Mouse (Mus musculus) retina, postnatal 7 days (tissue): ENCODE data around the gene Hapln1.

ENCODE experiments used
- DNase-seq: peaks from one replicate; pipeline ENCODE4 v3.0.0-alpha.2; 2012; ENCODE audit warnings: low read depth, low spot score

Gene Hapln1

GRCm38 (mm10) chr13:89600466-89600865, 60.9 kb downstream of the Hapln1 start:
- DNase-seq: no peak

- no peak for DNase-seq
Observed at GRCm38 (mm10) chr13:89603336-89603735, 63.7 kb downstream of the Hapln1 start.

DNA sequence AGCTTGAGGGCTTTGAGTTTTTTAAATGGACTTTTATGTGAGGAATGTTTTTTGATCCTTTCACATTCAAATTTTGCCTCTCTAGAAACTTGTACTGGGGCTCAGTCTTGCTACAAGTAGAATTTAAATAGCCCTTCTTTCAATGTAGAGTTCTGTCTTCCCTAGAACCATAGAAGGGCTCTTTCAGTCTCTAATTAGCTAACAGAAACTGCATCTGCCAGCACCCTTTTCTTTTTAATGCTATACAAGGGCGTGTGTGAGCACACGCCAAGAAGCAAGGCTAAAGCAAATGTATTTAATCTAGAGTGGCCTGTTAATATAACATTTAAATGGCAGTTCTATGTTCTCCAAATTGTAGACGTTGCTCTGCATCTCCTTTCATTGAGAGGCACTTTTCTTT, 67.8 kb downstream of the Hapln1 start:
- no peak for DNase-seq

DNA sequence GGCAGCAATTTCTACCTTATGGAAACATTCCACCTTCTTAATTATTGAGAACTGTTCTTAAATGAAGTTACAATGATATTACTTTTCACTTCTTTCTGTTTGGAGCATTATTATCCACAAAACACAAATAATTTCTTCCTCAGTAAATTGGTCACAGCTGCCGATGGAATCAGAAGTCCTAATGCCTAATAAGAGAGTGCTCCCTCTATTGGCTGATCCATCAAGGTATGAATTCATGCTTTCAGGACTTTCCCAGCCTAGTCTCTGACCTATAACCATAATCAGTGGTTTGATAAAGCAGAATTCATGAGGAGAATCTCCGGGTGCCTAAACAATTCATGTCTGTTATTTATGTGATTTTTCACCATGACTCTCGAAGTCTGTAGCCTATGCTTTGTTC, 79.5 kb downstream of the Hapln1 start:
- DNase-seq: no peak

GRCm38 (mm10) chr13:89634137-89634683, 94.6 kb downstream of the Hapln1 start:
- DNase-seq: peak; percentile 42

DNA sequence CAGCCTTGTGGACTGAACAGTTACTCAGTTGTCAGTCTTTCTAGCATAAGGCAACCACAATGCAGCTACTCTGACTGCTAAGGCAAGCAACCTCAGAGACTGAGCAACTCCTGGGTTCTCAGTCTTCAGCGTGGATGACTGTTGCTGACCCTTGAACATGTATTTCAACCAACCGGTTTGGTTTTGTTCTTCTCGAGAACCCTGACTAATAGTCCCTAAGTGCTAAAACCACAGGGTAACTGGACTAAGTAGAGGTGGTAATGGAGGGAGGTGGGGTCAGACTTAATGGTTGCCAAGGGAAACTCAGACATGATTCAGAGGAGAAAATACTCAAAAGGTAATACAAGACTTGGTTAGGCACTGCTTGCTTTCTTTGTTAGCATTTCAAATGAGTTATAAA, 97.4 kb downstream of the Hapln1 start:
- no peak for DNase-seq

- DNase-seq: no peak
Observed at GRCm38 (mm10) chr13:89645589-89645988, 106.0 kb downstream of the Hapln1 start.

GRCm38 (mm10) chr13:89652773-89653172, 113.2 kb downstream of the Hapln1 start:
- DNase-seq: no peak

- no peak for DNase-seq
Observed at GRCm38 (mm10) chr13:89653279-89653678, 113.7 kb downstream of the Hapln1 start.

DNA sequence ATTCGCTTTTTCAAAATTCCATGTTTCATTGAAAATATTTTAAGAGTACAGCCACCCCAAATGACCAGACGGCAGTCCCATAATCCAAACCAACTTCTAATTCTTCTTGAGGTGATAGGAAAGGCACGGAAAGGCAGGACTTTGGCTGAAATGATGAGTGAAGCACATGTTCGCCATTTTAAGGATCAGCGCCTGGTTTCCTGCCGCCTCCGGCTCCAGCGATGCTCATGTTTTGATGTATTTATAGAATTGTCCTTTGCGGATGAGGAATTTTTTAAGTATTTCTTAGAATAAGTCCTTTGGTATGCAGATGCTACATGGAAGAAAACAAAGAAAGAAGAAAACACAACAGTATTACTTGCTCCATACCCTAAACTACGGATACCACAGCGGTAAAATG, 117.5 kb downstream of the Hapln1 start:
- no peak for DNase-seq
